Mouse (Mus musculus) limb, embryonic 12.5 days (tissue): ENCODE data around the gene Flywch1. TPM values are rescaled to one million over a fixed set of nuclear protein-coding genes. Genes with fewer than 3 reads are reported as not detected.

ENCODE experiments used
- ATAC-seq: fragments of 200-750 bp; cut with Nextera tagmentation; 2 replicates; pipeline ENCODE4 v1.8.0; 2017; ENCODE audit warnings: low read depth, moderate TSS enrichment; ENCODE audit not compliant: insufficient number of reproducible peaks, insufficient read depth, low FRiP score, low TSS enrichment
- H3K27ac ChIP-seq: fragments of 300-500 bp; sonication (generic); 2 replicates; pipeline ENCODE4 v1.5.1; 2016; ENCODE audit warnings: mild to moderate bottlenecking, moderate library complexity
- H3K27me3 ChIP-seq: fragments of 300-500 bp; sonication (generic); 2 replicates; pipeline ENCODE4 v1.6.1; 2016; ENCODE audit warnings: mild to moderate bottlenecking, moderate library complexity
- H3K36me3 ChIP-seq: fragments of 300-500 bp; sonication (generic); 2 replicates; pipeline ENCODE4 v1.6.1; 2016; ENCODE audit warnings: mild to moderate bottlenecking, moderate library complexity
- H3K4me1 ChIP-seq: fragments of 300-500 bp; sonication (generic); replicated peaks from 2 replicates; pipeline ENCODE4 v1.6.1; 2016
- H3K4me2 ChIP-seq: fragments of 300-500 bp; sonication (generic); 2 replicates; pipeline ENCODE4 v1.6.1; 2016; ENCODE audit warnings: mild to moderate bottlenecking, moderate library complexity
- H3K4me3 ChIP-seq: fragments of 300-500 bp; sonication (generic); replicated peaks from 2 replicates; pipeline ENCODE4 v1.5.1; 2016; ENCODE audit warnings: mild to moderate bottlenecking
- H3K9ac ChIP-seq: fragments of 300-500 bp; sonication (generic); replicated peaks from 2 replicates; pipeline ENCODE4 v1.6.1; 2016; ENCODE audit warnings: mild to moderate bottlenecking, moderate library complexity
- H3K9me3 ChIP-seq: fragments of 300-500 bp; sonication (generic); 2 replicates; pipeline ENCODE4 v1.6.1; 2016; ENCODE audit warnings: mild to moderate bottlenecking, moderate library complexity
- WGBS: fragments of 180-500 bp; shearing (Covaris S2); methylation state at CpG from one replicate; pipeline ENCODE4 v1.1.7; 2016; 5-methylcytosine and 5-hydroxymethylcytosine counted together
- polyA plus RNA-seq: library from polyadenylated mRNA; unstranded; fragments of >200 nt; fragmentation: Nextera tagmentation; extraction: Ambion mirVana; gene quantifications from 2 replicates; pipeline ENCODE4 v1.2.1, GENCODE M21; 2016

The Flywch1 gene
- polyA plus RNA-seq, 1 experiment from 2014 or later, result 136 TPM

DNA sequence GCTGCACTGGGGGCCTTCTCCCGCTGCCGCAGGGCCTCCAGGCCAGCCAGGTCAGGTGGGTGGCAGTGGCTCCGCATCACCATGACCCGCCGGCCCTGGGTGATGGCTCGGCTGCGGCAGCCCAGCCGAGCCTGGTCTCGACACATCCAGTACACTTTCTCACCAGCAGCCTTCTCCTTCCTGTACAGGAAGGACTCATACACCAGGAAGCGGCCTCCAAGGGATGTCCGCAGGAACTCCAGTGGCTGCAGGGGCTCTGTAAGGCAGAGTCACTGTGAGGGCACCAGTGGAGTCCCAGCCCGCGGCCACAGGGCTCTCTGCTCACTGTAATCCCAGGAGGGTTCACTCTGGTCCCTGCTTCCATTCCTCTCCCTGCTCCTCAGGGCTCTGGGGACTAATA, 15.7 kb downstream of the Flywch1 start:
- Histone ChIP-seq H3K27me3 (no peaks in the 10 kb centered on the region), H3K9ac (no peak overlapping the region), H3K9me3 (0 out of 2 replicates have a peak, but pooled peaks cover 3% of the 10 kb centered on the region), H3K4me2 (no peak overlapping the region), H3K4me1 (no peaks in the 10 kb centered on the region), H3K4me3 (no peak overlapping the region), H3K27ac (no peak overlapping the region), H3K36me3 (peaks cover 100% of the 10 kb centered on the region)
- ATAC-seq, result no peak
- WGBS, result 82% methylated on average over 13 of the region's 13 CpGs

DNA sequence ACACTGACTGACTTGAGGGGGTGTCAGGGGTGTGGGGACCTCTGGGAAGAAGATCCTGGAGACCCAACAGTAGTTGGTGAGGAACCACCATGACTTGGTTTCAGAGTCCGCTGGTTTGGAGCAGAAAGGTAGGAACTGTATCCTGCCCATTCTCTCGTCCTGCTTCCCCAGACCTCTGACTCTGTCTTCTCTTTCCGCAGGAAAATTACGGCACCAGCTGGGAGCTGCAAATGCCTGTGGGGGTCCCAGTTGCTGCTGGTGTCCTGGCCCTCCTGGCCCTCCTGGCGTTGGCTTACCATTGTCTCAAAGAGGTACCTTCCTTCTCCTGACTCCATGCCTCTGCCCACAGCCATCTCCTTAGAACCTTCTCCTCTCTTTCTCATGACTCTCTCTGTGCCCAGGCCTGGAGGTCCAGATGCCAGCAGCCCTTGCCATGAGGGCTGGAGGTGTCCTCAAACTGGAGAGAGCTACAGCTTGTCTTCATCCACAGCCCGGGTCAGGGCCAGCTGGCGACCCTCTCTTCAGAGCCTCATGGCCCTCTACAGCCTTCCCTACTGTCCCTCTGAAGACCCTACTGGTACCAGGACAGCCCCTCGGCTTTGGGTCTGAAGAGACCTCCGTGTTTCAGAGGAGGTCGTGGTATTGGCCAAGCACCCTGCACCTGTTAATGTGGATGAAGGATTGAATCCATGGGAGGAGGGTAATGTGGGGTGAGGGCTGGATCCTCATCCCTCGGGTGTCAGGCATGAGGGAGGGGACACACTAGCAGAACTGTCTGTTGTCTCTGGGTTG, 21.8 kb downstream of the Flywch1 start:
- Histone ChIP-seq H3K4me3 (no peak overlapping the region), H3K9me3 (no peaks in the 10 kb centered on the region), H3K27me3 (peaks cover 42% of the 10 kb centered on the region), H3K4me1 (peaks cover 27% of the 10 kb centered on the region), H3K4me2 (peak overlapping the region; percentile 26), H3K27ac (no peak overlapping the region), H3K9ac (no peak overlapping the region), H3K36me3 (peaks cover 41% of the 10 kb centered on the region)
- 73% methylated on average over 11 of the region's 11 CpGs for WGBS
- ATAC-seq, result no peak

DNA sequence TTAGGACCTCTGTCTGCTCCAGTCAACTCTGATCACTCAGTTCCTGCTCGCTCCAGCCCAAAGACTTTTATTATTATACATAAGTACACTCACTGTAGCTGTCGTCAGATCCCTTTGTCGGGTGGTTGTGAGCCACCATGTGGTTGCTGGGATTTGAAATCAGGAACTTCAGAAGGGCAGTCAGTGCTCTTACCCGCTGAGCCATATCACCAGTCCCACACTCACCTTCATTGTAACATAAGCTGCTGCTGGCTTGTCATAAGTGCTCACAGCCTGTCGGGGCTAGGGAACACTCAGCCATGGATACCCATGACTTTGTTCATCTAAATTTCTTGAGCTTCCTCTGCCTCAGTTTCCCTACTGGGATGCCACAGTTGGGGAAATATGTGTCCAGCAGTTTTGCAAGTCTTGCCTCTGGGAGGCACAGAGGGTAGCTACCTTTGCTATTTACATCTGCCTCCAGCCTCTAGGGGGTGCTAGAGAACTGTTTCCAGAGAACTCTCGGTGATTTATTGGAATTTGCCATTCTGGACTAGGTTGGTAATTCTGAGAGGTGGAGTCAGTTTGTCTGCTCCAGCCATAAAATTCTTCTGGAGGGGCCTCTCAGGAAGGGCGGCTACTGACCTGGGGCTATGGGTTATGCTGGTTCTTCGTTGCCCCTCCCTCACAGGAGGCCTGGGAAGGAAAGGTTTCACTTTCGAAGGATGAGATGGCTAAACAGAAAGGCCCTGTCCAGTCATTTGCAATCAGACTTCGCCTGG, 22.6 kb downstream of the Flywch1 start:
- Histone ChIP-seq H3K27ac (no peak overlapping the region), H3K27me3 (peaks cover 50% of the 10 kb centered on the region), H3K9me3 (no peaks in the 10 kb centered on the region), H3K36me3 (peaks cover 33% of the 10 kb centered on the region), H3K4me2 (peak overlapping the region; percentile 26), H3K4me1 (peaks cover 32% of the 10 kb centered on the region), H3K9ac (no peak overlapping the region), H3K4me3 (no peak overlapping the region)
- no peak for ATAC-seq
- WGBS, result 36% methylated on average over 10 of the region's 10 CpGs

DNA sequence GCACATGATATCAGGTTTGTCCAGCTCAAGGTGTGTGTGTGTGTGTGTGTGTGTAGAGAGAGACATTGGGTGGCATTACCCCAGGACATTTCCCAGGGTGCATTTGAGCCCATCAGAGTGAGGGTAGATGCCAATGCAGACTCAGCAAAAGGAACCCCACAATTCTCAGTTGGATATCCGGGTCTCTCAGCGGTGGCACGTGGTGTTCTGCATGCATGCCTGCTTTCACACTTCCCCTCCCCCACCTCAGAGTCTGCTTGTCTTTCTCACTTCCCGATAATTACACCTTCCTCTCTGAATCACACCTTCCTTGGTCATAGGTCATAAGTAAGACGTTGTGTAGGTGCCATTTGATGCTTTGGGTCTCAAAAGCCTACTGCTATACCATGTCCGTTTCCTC, 23.4 kb downstream of the Flywch1 start:
- Histone ChIP-seq H3K4me1 (peaks cover 32% of the 10 kb centered on the region), H3K4me3 (no peak overlapping the region), H3K9ac (no peak overlapping the region), H3K4me2 (no peak overlapping the region), H3K9me3 (no peaks in the 10 kb centered on the region), H3K27ac (no peak overlapping the region), H3K36me3 (peaks cover 25% of the 10 kb centered on the region), H3K27me3 (peaks cover 58% of the 10 kb centered on the region)
- no peak for ATAC-seq
- WGBS, result 21% methylated on average over 6 of the region's 6 CpGs

DNA sequence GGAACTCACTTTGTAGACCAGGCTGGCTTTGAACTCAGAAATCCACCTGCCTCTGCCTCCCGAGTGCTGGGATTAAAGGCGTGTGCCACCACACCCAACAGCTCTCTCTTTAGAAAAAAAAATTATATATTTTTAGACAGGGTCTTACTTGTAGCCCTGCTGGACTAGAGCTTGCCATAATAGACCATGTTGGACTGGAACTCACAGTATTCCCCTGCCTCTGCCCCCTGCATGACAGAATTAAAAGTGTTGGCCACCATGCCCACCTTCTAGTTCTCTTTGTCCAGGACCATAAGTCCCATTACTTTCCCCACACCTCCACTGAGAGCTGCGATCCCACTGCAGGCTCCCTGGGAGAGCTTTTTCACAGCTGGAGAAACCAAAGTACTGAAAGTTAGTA, 23.9 kb downstream of the Flywch1 start:
- Histone ChIP-seq H3K9me3 (no peaks in the 10 kb centered on the region), H3K9ac (no peak overlapping the region), H3K4me1 (peaks cover 33% of the 10 kb centered on the region), H3K27me3 (peaks cover 63% of the 10 kb centered on the region), H3K4me3 (no peak overlapping the region), H3K4me2 (no peak overlapping the region), H3K36me3 (peaks cover 20% of the 10 kb centered on the region), H3K27ac (no peak overlapping the region)
- ATAC-seq, result no peak
- 83% methylated on average over 3 of the region's 3 CpGs for WGBS

DNA sequence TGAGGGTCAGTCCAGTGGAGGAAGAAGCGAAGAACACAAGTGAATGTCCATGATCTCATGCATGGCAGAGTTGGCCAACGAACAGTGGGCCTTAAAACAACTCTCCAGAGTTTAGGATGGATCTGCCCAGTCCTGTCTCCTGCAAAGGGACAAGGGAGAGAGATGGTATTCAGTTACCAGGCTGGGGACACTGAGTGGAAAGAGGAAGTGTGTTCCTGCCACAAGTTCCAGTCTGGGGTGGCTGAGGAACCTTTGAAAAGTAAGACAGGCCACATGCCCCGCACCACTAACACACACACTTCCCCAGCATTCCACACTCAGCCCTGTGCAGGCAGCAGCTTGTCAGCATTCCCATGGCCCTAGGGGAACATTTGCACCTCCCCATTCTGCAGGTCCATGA, 24.6 kb downstream of the Flywch1 start:
- H3K9me3 ChIP-seq, result no peaks in the 10 kb centered on the region
- no peak for ATAC-seq
- H3K4me2 ChIP-seq, result no peak overlapping the region
- peaks cover 70% of the 10 kb centered on the region for H3K27me3 ChIP-seq
- no peak overlapping the region for H3K27ac ChIP-seq
- peaks cover 12% of the 10 kb centered on the region for H3K36me3 ChIP-seq
- no peak overlapping the region for H3K9ac ChIP-seq
- peaks cover 37% of the 10 kb centered on the region for H3K4me1 ChIP-seq
- 81% methylated on average over 3 of the region's 3 CpGs for WGBS
- H3K4me3 ChIP-seq, result no peak overlapping the region

DNA sequence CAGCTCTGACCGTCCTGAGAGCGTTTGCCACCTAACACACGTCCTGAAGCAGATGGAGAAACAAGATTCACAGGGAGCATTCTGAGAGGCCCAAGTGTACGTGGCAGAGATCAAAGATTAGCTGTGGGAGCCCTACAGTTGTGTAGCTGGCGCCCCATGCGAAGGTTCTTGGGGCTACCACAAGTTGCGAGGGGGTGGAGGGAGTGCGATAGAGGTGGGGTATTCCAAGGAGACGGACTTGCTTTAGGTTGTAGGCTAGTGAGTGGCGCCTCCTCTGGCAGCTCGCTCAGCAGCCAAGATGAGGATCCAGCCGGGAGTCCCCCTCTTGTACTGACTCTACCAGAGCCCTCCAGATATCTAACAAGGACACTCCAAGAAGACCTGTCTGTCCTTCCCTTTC, 25.1 kb downstream of the Flywch1 start:
- no peaks in the 10 kb centered on the region for H3K9me3 ChIP-seq
- peaks cover 75% of the 10 kb centered on the region for H3K27me3 ChIP-seq
- H3K4me1 ChIP-seq, result peaks cover 37% of the 10 kb centered on the region
- 2% methylated on average over 12 of the region's 12 CpGs for WGBS
- no peak for ATAC-seq
- H3K9ac ChIP-seq, result no peak overlapping the region
- H3K4me3 ChIP-seq, result peak overlapping the region; percentile 35
- H3K36me3 ChIP-seq, result peaks cover 8% of the 10 kb centered on the region
- peak overlapping the region; percentile 68 for H3K4me2 ChIP-seq
- no peak overlapping the region for H3K27ac ChIP-seq

DNA sequence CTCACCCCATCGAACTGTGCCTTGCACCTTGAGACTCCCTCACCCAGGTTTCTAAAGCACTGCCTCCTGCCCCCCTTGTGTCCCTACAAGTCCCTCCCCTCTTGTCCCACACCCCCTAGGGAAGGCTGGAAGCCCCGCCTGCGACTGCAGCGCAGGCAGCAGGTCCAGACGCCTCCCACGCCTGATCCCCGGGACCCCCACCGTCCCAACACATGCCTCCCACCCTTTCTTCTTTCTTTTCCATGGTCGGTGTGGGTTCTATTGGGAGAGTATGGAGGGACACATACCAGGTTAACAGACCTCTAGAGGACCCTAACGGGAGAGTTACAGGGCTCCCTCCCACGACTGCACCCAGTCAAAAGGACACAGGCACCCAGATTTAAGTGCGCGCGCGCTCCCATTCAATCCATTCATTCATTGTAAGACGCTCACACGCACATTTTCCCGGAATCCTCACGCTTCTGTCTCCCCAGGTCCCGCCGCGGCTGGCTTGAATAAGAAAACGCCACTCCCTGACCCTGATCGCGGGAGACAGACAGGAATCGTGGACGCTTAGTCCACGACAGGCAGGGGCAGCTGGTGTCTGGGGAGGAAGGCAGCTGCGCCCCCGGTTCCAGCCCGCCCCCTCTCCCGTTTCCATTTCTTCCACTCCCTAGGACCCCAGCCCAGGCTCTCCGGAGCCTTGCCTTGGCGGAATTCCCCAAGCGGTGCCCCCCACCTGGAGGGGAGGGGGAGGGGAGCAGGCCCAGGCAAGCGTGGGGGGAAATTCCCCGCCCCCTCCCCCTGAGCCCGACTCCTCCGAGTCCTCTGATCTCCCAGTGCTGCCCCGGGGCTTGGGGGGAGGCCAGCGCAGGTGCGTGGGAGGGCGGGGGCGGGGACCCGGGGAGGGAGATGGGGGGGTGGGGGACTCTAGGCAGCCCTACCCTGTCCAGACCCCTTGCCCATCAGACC, 25.8 kb downstream of the Flywch1 start, which contains the start of gene Kremen2:
Gene Kremen2, minus strand, starts transcription at position 533 of the 951 bp plus-strand sequence.
- peaks cover 82% of the 10 kb centered on the region for H3K27me3 ChIP-seq
- no peak for ATAC-seq
- peak within 1 kb of the TSS; percentile 68 for H3K4me2 ChIP-seq
- peak within 1 kb of the TSS; percentile 47 for H3K9ac ChIP-seq
- under 1% methylated on average over 43 of the region's 45 CpGs for WGBS
- no peaks in the 10 kb centered on the region for H3K9me3 ChIP-seq
- peaks cover under 1% of the 10 kb centered on the region; the same call in 1 of the 2 replicates for H3K36me3 ChIP-seq
- no peak within 1 kb of the TSS for H3K27ac ChIP-seq
- H3K4me3 ChIP-seq, result peak within 1 kb of the TSS; percentile 35
- H3K4me1 ChIP-seq, result peaks cover 41% of the 10 kb centered on the region

DNA sequence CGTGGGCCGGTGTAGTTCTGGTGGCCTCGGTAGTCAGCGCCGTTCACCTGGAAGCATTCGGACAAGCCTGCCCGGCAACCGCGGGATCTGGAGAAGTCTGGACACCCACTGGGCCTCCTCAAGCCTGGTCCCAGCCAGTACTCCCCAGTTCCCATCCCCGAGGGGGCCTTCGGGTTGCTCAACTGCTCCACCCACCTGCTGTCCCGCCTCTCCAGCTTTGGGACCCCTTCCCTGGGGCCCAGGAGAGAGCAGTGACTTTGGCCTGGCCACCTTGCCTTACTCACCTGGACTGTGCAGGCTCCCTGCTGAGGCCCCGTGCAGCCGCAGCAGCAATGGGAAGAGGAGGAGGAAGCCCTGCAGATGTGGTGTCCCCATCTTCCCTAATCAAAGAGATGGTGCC, 26.8 kb downstream of the Flywch1 start:
- H3K36me3 ChIP-seq, result no peaks in the 10 kb centered on the region
- H3K4me1 ChIP-seq, result peaks cover 47% of the 10 kb centered on the region
- H3K9ac ChIP-seq, result peak overlapping the region; percentile 19; the same call in 1 of the 2 replicates
- ATAC-seq, result no peak
- no peaks in the 10 kb centered on the region for H3K9me3 ChIP-seq
- H3K4me3 ChIP-seq, result peak overlapping the region; percentile 35
- WGBS, result 4% methylated on average over 14 of the region's 14 CpGs
- H3K27me3 ChIP-seq, result peaks cover 91% of the 10 kb centered on the region
- no peak overlapping the region for H3K27ac ChIP-seq
- H3K4me2 ChIP-seq, result peak overlapping the region; percentile 68

DNA sequence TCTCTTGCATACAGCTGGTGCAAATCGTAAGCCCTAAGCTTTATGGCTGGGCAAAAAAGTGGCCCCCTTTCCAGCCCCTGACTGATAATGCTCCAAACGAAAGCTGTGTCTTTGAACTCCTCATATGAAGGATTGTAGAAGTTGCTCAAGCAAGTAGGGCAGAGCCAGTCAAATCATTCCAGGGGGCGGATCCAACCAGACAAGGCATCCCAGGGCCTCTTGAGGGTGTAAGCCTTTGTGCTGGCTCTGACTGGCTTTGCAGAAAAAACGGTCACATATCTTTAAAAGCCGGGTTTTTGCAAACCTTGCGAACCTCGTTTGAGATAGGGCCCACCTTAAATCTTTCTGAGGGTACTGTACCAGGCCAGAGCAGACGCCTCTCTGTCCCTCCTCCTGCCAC, 27.3 kb downstream of the Flywch1 start:
- peaks cover 96% of the 10 kb centered on the region for H3K27me3 ChIP-seq
- 0 out of 2 replicates have a peak overlapping the region, but pooled peaks have one; percentile 19 for H3K9ac ChIP-seq
- WGBS, result 18% methylated on average over 8 of the region's 8 CpGs
- H3K36me3 ChIP-seq, result no peaks in the 10 kb centered on the region
- H3K4me2 ChIP-seq, result peak overlapping the region; percentile 68
- no peak for ATAC-seq
- H3K9me3 ChIP-seq, result no peaks in the 10 kb centered on the region
- peak overlapping the region; percentile 35 for H3K4me3 ChIP-seq
- no peak overlapping the region for H3K27ac ChIP-seq
- peaks cover 48% of the 10 kb centered on the region for H3K4me1 ChIP-seq
